Mouse (Mus musculus): ENCODE data around the gene Rassf5.

Rassf5 gene

GRCm38 (mm10) chr1:131137111-131137510, 107.9 kb downstream of the Rassf5 start:
- no peak for DNase-seq (ENCODE audit: low spot score)

- no peak for DNase-seq (ENCODE audit: low spot score)
Measured at GRCm38 (mm10) chr1:131135960-131136629, 109.0 kb downstream of the Rassf5 start.

GRCm38 (mm10) chr1:131134942-131135522, 110.0 kb downstream of the Rassf5 start:
- DNase-seq (ENCODE audit: low spot score), result no peak

- DNase-seq (ENCODE audit: low spot score), result no peak
Measured at GRCm38 (mm10) chr1:131134231-131134630, 110.8 kb downstream of the Rassf5 start.
